Mouse (Mus musculus) limb, embryonic 10.5 days (tissue): ENCODE measurements around the gene 1110008L16Rik. TPM values are rescaled to one million over a fixed set of nuclear protein-coding genes. Genes with fewer than 3 reads are reported as not detected.

Experiments used
- DNase-seq: peaks from one replicate; pipeline ENCODE4 v3.0.0-alpha.2; 2017; ENCODE audit warnings: low spot score
- H3K27ac ChIP-seq: fragments of 300-500 bp; sonication (generic); 2 replicates; pipeline ENCODE4 v1.5.1; 2016; ENCODE audit warnings: mild to moderate bottlenecking
- H3K27me3 ChIP-seq: fragments of 300-500 bp; sonication (generic); 2 replicates; pipeline ENCODE4 v1.6.1; 2016; ENCODE audit warnings: low read depth, mild to moderate bottlenecking; ENCODE audit not compliant: poor library complexity, severe bottlenecking
- H3K36me3 ChIP-seq: fragments of 300-500 bp; sonication (generic); 2 replicates; pipeline ENCODE4 v1.6.1; 2016; ENCODE audit warnings: mild to moderate bottlenecking, moderate library complexity
- H3K4me1 ChIP-seq: fragments of 300-500 bp; sonication (generic); 2 replicates; pipeline ENCODE4 v1.6.1; 2016
- H3K4me3 ChIP-seq: fragments of 300-500 bp; sonication (generic); 2 replicates; pipeline ENCODE4 v1.5.1; 2016; ENCODE audit warnings: mild to moderate bottlenecking, moderate library complexity
- H3K9me3 ChIP-seq: fragments of 300-500 bp; sonication (generic); replicated peaks from 2 replicates; pipeline ENCODE4 v1.6.1; 2016; ENCODE audit warnings: mild to moderate bottlenecking
- WGBS: fragments of 180-500 bp; shearing (Covaris S2); methylation state at CpG from one replicate; pipeline ENCODE4 v1.1.7; 2016; 5-methylcytosine and 5-hydroxymethylcytosine counted together
- polyA plus RNA-seq: library from polyadenylated mRNA; unstranded; fragments of >200 nt; fragmentation: Nextera tagmentation; extraction: Ambion mirVana; gene quantifications from 2 replicates; pipeline ENCODE4 v1.2.1, GENCODE M21; 2016

The 1110008L16Rik gene
- polyA plus RNA-seq, 1 experiment from 2014 or later = 20.9 TPM

- H3K36me3 ChIP-seq = peaks cover 96% of the 10 kb centered on the region
- no peak overlapping the region for H3K4me3 ChIP-seq
- H3K27me3 ChIP-seq = no peaks in the 10 kb centered on the region
- no peak for DNase-seq
- no peaks in the 10 kb centered on the region for H3K9me3 ChIP-seq
- no peak overlapping the region for H3K27ac ChIP-seq
- WGBS = 94% methylated on average over 5 of the region's 5 CpGs
- H3K4me1 ChIP-seq = no peaks in the 10 kb centered on the region
These were observed 115.9 kb downstream of the 1110008L16Rik start for GRCm38 (mm10) chr12:55415255-55415654.

- no peak overlapping the region for H3K4me3 ChIP-seq
- H3K27me3 ChIP-seq = no peaks in the 10 kb centered on the region
- H3K36me3 ChIP-seq = peaks cover 96% of the 10 kb centered on the region
- H3K4me1 ChIP-seq = no peaks in the 10 kb centered on the region
- DNase-seq = no peak
- H3K27ac ChIP-seq = no peak overlapping the region
- no peaks in the 10 kb centered on the region for H3K9me3 ChIP-seq
- WGBS = 85% methylated on average over 1 of the region's 1 CpGs
These were observed 116.4 kb downstream of the 1110008L16Rik start for GRCm38 (mm10) chr12:55415762-55416161.

GRCm38 (mm10) chr12:55420220-55420619 is 120.8 kb downstream of the 1110008L16Rik start:
- Histone ChIP-seq H3K4me1 (no peaks in the 10 kb centered on the region), H3K4me3 (no peak overlapping the region), H3K27me3 (no peaks in the 10 kb centered on the region), H3K36me3 (peaks cover 56% of the 10 kb centered on the region), H3K9me3 (no peaks in the 10 kb centered on the region), H3K27ac (no peak overlapping the region)
- DNase-seq = no peak
- WGBS = 93% methylated on average over 24 of the region's 24 CpGs

- Histone ChIP-seq H3K9me3 (no peaks in the 10 kb centered on the region), H3K4me3 (no peak overlapping the region), H3K36me3 (peaks cover 37% of the 10 kb centered on the region), H3K4me1 (no peaks in the 10 kb centered on the region), H3K27me3 (no peaks in the 10 kb centered on the region), H3K27ac (no peak overlapping the region)
- no peak for DNase-seq
- 55% methylated on average over 3 of the region's 3 CpGs for WGBS
These were observed 122.7 kb downstream of the 1110008L16Rik start for GRCm38 (mm10) chr12:55422057-55422456.

GRCm38 (mm10) chr12:55426300-55426699 is 126.9 kb downstream of the 1110008L16Rik start:
- 89% methylated on average over 7 of the region's 7 CpGs for WGBS
- DNase-seq = no peak

GRCm38 (mm10) chr12:55429201-55429600 is 129.8 kb downstream of the 1110008L16Rik start:
- WGBS = 88% methylated on average over 8 of the region's 8 CpGs
- no peaks in the 10 kb centered on the region for H3K27me3 ChIP-seq

More at GRCm38 (mm10) chr12:55426300-55426699, 126.9 kb downstream of the 1110008L16Rik start:
- Histone ChIP-seq H3K4me3 (no peak overlapping the region), H3K9me3 (no peaks in the 10 kb centered on the region), H3K27me3 (no peaks in the 10 kb centered on the region), H3K4me1 (no peaks in the 10 kb centered on the region), H3K36me3 (no peaks in the 10 kb centered on the region), H3K27ac (no peak overlapping the region)

GRCm38 (mm10) chr12:55429956-55430355 is 130.6 kb downstream of the 1110008L16Rik start:
- WGBS = 92% methylated on average over 4 of the region's 4 CpGs
- DNase-seq = no peak
- no peak overlapping the region for H3K4me3 ChIP-seq
- no peaks in the 10 kb centered on the region for H3K9me3 ChIP-seq
- H3K27ac ChIP-seq = no peak overlapping the region
- no peaks in the 10 kb centered on the region; the same call in 1 of the 2 replicates for H3K4me1 ChIP-seq
- H3K27me3 ChIP-seq = no peaks in the 10 kb centered on the region
- H3K36me3 ChIP-seq = no peaks in the 10 kb centered on the region

More at GRCm38 (mm10) chr12:55429201-55429600, 129.8 kb downstream of the 1110008L16Rik start:
- Histone ChIP-seq H3K4me1 (no peaks in the 10 kb centered on the region; the same call in 1 of the 2 replicates), H3K9me3 (no peaks in the 10 kb centered on the region), H3K36me3 (no peaks in the 10 kb centered on the region), H3K27ac (no peak overlapping the region), H3K4me3 (no peak overlapping the region)
- DNase-seq = no peak

Other genes with a start within 250 kb of the 1110008L16Rik start
- 45.4 and 46.4 TPM in 2 replicates for gene 2700097O09Rik, start 219.5 kb upstream of the 1110008L16Rik start, polyA plus RNA-seq
- gene Srp54a, start 219.3 kb upstream of the 1110008L16Rik start, polyA plus RNA-seq = 123 and 150 TPM in 2 replicates
- gene Fam177a, start 175.1 kb upstream of the 1110008L16Rik start, polyA plus RNA-seq = 6.8 and 11.2 TPM in 2 replicates
- 39.9 and 47.9 TPM in 2 replicates for gene Srp54b, start 144.5 kb upstream of the 1110008L16Rik start, polyA plus RNA-seq
- 2.7 and 3.4 TPM in 2 replicates for gene 1700047I17Rik2, start 100.0 kb upstream of the 1110008L16Rik start, polyA plus RNA-seq
- gene Srp54c, start 69.4 kb upstream of the 1110008L16Rik start, polyA plus RNA-seq = 45.8 and 54.1 TPM in 2 replicates
- 19.6 and 23.3 TPM in 2 replicates for gene Ppp2r3c, start 3.4 kb downstream of the 1110008L16Rik start, polyA plus RNA-seq
- 499 and 560 TPM in 2 replicates for gene Psma6, start 84.6 kb downstream of the 1110008L16Rik start, polyA plus RNA-seq
- 38.0 and 56.9 TPM in 2 replicates for gene Nfkbia, start 193.1 kb downstream of the 1110008L16Rik start, polyA plus RNA-seq